Mouse (Mus musculus) liver, embryonic 16.5 days (tissue): ENCODE data around the gene Mov10l1. TPM values are rescaled to one million over a fixed set of nuclear protein-coding genes. Genes with fewer than 3 reads are reported as not detected.

Experiments
- ATAC-seq: fragments of 200-750 bp; cut with Nextera tagmentation; 2 replicates; pipeline ENCODE4 v1.8.0; 2017; ENCODE audit warnings: low read depth, mild to moderate bottlenecking, moderate number of reproducible peaks, moderate library complexity
- H3K27ac ChIP-seq: fragments of 300-500 bp; sonication (generic); 2 replicates; pipeline ENCODE4 v1.5.1; 2014; ENCODE audit warnings: mild to moderate bottlenecking, low read length
- H3K27me3 ChIP-seq: fragments of 300-500 bp; sonication (generic); 2 replicates; pipeline ENCODE4 v1.6.1; 2014; ENCODE audit warnings: low read depth, low read length, mixed read lengths; ENCODE audit not compliant: control insufficient read depth, insufficient read depth
- H3K36me3 ChIP-seq: fragments of 300-500 bp; sonication (generic); 2 replicates; pipeline ENCODE4 v1.6.1; 2014; ENCODE audit warnings: mild to moderate bottlenecking; ENCODE audit not compliant: control insufficient read depth, insufficient read depth
- H3K4me1 ChIP-seq: fragments of 300-500 bp; sonication (generic); 2 replicates; pipeline ENCODE4 v1.6.1; 2014; ENCODE audit warnings: low read depth, low read length, mixed read lengths; ENCODE audit not compliant: control insufficient read depth
- H3K4me2 ChIP-seq: fragments of 300-500 bp; sonication (generic); 2 replicates; pipeline ENCODE4 v1.6.1; 2014; ENCODE audit warnings: low read depth, low read length, mixed read lengths
- H3K4me3 ChIP-seq: fragments of 300-500 bp; sonication (generic); 2 replicates; pipeline ENCODE4 v1.5.1; 2014; ENCODE audit warnings: low read depth, mild to moderate bottlenecking, low read length
- H3K9ac ChIP-seq: fragments of 300-500 bp; sonication (generic); 2 replicates; pipeline ENCODE4 v1.6.1; 2014; ENCODE audit warnings: low read depth, low read length
- H3K9me3 ChIP-seq: fragments of 300-500 bp; sonication (generic); replicated peaks from 2 replicates; pipeline ENCODE4 v1.6.1; 2016; ENCODE audit warnings: low read length; ENCODE audit not compliant: control insufficient read depth
- WGBS: fragments of 180-500 bp; shearing (Covaris S2); extraction: QIAGEN DNeasy Blood & Tissue Kit; methylation state at CpG from one replicate; pipeline ENCODE4 v1.1.7; 2014; ENCODE audit not compliant: insufficient replicate concordance; 5-methylcytosine and 5-hydroxymethylcytosine counted together
- polyA plus RNA-seq: library from polyadenylated mRNA; unstranded; fragments of >200 nt; fragmentation: Nextera tagmentation; extraction: Ambion mirVana; gene quantifications from 2 replicates; pipeline ENCODE4 v1.2.1, GENCODE M21; 2015

Mov10l1 gene
- polyA plus RNA-seq, 1 experiment from 2014 or later, result not detected

DNA sequence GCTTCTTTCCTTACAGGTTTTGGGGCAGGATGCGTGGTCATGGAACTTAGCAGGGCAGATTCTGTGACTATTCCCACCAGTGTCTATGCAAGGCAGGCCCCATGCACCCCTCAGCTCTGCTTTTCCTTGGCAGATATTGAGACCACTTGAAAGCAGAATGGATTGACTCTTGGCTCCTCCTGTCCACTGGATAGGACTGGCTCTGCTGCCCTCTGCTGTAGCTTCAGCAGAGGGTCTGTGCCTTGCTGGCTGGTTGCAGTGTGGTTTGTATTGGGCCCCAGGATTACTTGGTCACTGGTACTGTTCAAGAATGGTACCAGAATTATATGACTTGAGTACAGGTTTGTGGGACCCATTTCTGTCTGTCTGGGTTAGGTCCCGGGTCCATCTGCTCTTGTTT, 16.4 kb downstream of the Mov10l1 start:
- no peak overlapping the region for H3K4me2 ChIP-seq
- H3K27ac ChIP-seq, result no peak overlapping the region
- H3K27me3 ChIP-seq, result no peaks in the 10 kb centered on the region
- H3K4me1 ChIP-seq, result no peaks in the 10 kb centered on the region
- H3K36me3 ChIP-seq, result no peaks in the 10 kb centered on the region
- H3K9me3 ChIP-seq, result no peaks in the 10 kb centered on the region
- ATAC-seq, result no peak
- H3K4me3 ChIP-seq, result no peak overlapping the region
- 45% methylated on average over 2 of the region's 2 CpGs for WGBS
- H3K9ac ChIP-seq, result no peak overlapping the region

DNA sequence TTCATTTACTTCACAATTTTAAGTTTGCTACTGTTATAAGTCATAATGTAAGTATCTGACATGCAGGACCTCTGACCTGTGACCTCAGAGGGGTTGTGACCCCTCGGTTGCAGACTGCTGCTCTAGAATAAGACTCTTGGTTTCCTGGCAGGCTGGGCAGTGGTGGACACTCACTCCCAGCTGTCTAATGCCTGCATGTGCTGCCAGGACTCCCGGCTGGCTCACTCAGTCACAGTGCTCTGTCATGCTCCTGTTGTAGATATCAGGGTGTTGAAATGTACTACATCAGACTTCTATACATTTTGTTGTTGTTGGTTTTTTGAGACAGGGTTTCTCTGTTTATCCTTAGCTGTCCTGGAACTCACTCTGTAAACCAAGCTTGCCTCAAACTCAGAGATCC, 17.7 kb downstream of the Mov10l1 start:
- Histone ChIP-seq H3K9me3 (no peaks in the 10 kb centered on the region), H3K4me2 (no peak overlapping the region), H3K27me3 (no peaks in the 10 kb centered on the region), H3K36me3 (no peaks in the 10 kb centered on the region), H3K27ac (no peak overlapping the region), H3K9ac (no peak overlapping the region), H3K4me3 (no peak overlapping the region), H3K4me1 (no peaks in the 10 kb centered on the region)
- no peak for ATAC-seq
- 27% methylated on average over 2 of the region's 2 CpGs for WGBS

- no peak for ATAC-seq
- Histone ChIP-seq H3K4me3 (no peak overlapping the region), H3K9ac (no peak overlapping the region), H3K4me1 (no peaks in the 10 kb centered on the region), H3K36me3 (no peaks in the 10 kb centered on the region), H3K27ac (no peak overlapping the region), H3K27me3 (no peaks in the 10 kb centered on the region), H3K9me3 (no peaks in the 10 kb centered on the region), H3K4me2 (no peak overlapping the region)
- 55% methylated on average over 3 of the region's 3 CpGs for WGBS
These were observed 18.5 kb downstream of the Mov10l1 start for GRCm38 (mm10) chr15:89001245-89001644.

DNA sequence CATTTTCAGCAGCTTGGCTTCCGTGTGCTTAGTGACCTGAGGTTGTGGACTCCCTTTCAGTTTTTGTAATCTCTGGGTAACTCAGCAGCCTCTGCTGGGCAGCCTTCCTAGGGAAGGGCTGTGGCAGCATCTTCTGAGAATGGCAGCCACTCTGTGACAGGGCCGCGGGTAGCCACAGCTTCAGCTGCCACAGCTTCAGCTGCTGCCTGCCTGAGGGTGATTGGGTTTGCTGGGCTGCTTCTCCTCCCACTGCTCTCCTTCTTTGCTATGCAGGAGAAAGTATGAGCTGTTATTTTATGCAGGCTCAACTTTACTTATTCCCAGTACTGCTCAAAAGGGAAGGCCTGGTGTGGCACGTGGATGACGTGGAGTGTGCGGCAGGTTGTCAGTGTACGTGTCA, 24.3 kb downstream of the Mov10l1 start:
- Histone ChIP-seq H3K9ac (no peak overlapping the region), H3K9me3 (no peaks in the 10 kb centered on the region), H3K4me3 (no peak overlapping the region), H3K36me3 (no peaks in the 10 kb centered on the region), H3K27ac (no peak overlapping the region), H3K27me3 (no peaks in the 10 kb centered on the region), H3K4me2 (no peak overlapping the region), H3K4me1 (no peaks in the 10 kb centered on the region)
- 83% methylated on average over 7 of the region's 7 CpGs for WGBS
- no peak for ATAC-seq

DNA sequence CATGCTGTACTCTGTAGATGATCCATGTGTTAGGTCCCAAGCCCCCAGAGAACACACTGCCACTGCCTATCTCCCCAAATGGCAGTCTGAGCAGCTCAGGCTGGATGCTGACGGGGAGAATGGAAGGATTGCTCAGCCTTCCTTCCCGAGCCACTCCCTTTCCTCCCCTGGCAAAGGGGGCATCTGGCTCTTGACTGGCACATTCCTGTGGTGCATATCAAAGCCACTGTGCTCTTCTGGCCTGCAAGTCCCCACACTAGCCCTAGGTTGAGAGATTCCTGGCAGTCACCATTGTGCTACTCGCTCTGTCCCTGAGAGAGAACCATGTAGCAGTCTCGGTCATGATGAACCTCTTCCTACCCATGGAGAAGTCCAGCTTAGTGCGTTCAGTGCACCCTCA, 25.1 kb downstream of the Mov10l1 start:
- 60% methylated on average over 5 of the region's 5 CpGs for WGBS
- no peaks in the 10 kb centered on the region for H3K36me3 ChIP-seq
- H3K4me3 ChIP-seq, result no peak overlapping the region

DNA sequence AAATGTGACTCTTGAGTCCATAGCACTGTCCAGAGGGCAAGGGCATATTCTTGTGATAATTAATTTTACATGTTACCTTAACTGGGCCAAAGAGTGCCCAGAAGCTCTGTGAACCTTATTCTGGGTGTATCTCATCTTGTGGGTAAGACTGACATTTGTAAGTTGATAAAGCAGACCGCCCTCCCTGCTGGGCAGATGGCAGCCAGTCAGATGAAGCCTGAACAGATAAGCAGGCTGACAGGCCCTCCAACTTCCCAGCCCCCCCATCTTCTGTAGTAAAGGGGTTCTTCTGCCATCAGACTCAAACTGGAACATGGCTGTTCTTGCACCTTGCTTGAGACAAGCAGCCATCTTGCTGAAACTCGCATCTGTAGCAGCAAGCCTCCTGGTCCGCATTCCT, 34.0 kb downstream of the Mov10l1 start:
- no peaks in the 10 kb centered on the region for H3K9me3 ChIP-seq
- H3K4me3 ChIP-seq, result no peak overlapping the region
- 49% methylated on average over 3 of the region's 3 CpGs for whole genome bisulfite sequencing
- H3K4me2 ChIP-seq, result no peak overlapping the region
- no peak overlapping the region for H3K9ac ChIP-seq
- H3K27ac ChIP-seq, result no peak overlapping the region
- no peak for ATAC-seq
- H3K36me3 ChIP-seq, result no peaks in the 10 kb centered on the region
- H3K27me3 ChIP-seq, result no peaks in the 10 kb centered on the region
- no peaks in the 10 kb centered on the region for H3K4me1 ChIP-seq

More for the DNA sequence above, 25.1 kb downstream of the Mov10l1 start:
- Histone ChIP-seq H3K9me3 (no peaks in the 10 kb centered on the region), H3K27ac (no peak overlapping the region), H3K9ac (no peak overlapping the region), H3K27me3 (no peaks in the 10 kb centered on the region), H3K4me2 (no peak overlapping the region), H3K4me1 (no peaks in the 10 kb centered on the region)
- no peak for ATAC-seq

- H3K4me3 ChIP-seq, result no peak overlapping the region
- 47% methylated on average over 7 of the region's 7 CpGs for WGBS
- no peaks in the 10 kb centered on the region for H3K27me3 ChIP-seq
- no peak overlapping the region for H3K27ac ChIP-seq
- no peaks in the 10 kb centered on the region for H3K9me3 ChIP-seq
- no peak for ATAC-seq
- H3K4me1 ChIP-seq, result no peaks in the 10 kb centered on the region
- no peaks in the 10 kb centered on the region for H3K36me3 ChIP-seq
- H3K9ac ChIP-seq, result no peak overlapping the region
- no peak overlapping the region for H3K4me2 ChIP-seq
These were observed 37.4 kb downstream of the Mov10l1 start for GRCm38 (mm10) chr15:89020085-89020484.

- H3K27me3 ChIP-seq, result no peaks in the 10 kb centered on the region
- H3K4me3 ChIP-seq, result no peak overlapping the region
- no peaks in the 10 kb centered on the region for H3K9me3 ChIP-seq
- H3K9ac ChIP-seq, result no peak overlapping the region
- 65% methylated on average over 7 of the region's 7 CpGs for WGBS
- H3K36me3 ChIP-seq, result no peaks in the 10 kb centered on the region
- H3K27ac ChIP-seq, result no peak overlapping the region
- H3K4me2 ChIP-seq, result no peak overlapping the region
- no peak for ATAC-seq
- no peaks in the 10 kb centered on the region for H3K4me1 ChIP-seq
These were observed 37.8 kb downstream of the Mov10l1 start for GRCm38 (mm10) chr15:89020492-89020891.

GRCm38 (mm10) chr15:89044381-89044780, 61.7 kb downstream of the Mov10l1 start:
- ATAC-seq, result no peak
- no peak overlapping the region for H3K4me3 ChIP-seq
- WGBS, result 65% methylated on average over 5 of the region's 5 CpGs
- no peaks in the 10 kb centered on the region for H3K4me1 ChIP-seq
- H3K4me2 ChIP-seq, result no peak overlapping the region
- H3K27ac ChIP-seq, result no peak overlapping the region
- H3K9me3 ChIP-seq, result no peaks in the 10 kb centered on the region
- H3K27me3 ChIP-seq, result no peaks in the 10 kb centered on the region
- no peak overlapping the region for H3K9ac ChIP-seq
- H3K36me3 ChIP-seq, result no peaks in the 10 kb centered on the region

DNA sequence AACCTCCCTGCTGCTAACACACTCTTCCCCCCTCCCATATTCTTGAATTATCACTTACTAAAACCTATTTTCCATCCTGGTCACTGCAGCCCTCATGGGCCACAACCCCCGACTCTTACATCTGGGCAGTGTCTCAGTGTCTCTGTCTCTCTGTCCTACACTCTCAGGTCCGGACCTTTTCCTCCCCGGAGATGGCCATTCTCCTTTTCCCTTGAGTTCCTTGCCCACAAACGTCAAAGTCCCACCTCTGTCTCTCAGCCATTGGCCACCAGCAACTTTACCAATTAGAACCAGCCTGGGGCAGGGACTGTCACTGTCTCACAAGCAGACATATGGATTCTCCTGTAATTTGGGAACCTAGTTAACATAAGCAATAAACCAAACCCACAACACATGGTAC, 63.6 kb downstream of the Mov10l1 start:
- WGBS, result 61% methylated on average over 4 of the region's 4 CpGs
- ATAC-seq, result no peak
- Histone ChIP-seq H3K9me3 (no peaks in the 10 kb centered on the region), H3K36me3 (no peaks in the 10 kb centered on the region), H3K4me2 (no peak overlapping the region), H3K4me1 (no peaks in the 10 kb centered on the region), H3K27ac (no peak overlapping the region), H3K9ac (no peak overlapping the region), H3K27me3 (no peaks in the 10 kb centered on the region), H3K4me3 (no peak overlapping the region)
